Mouse (Mus musculus): ENCODE results near the gene Lrp11.
"Not testable (repeated sequence)": the region's sequence is repeated elsewhere in the genome, so short reads cannot be mapped to it uniquely, and the experiment has no call there.

- not testable (repeated sequence) for TF ChIP-seq TAL1, GATA1 (IDR thresholded peaks at IDR 0.05; ENCODE audit: low read length)
Observed at GRCm38 (mm10) chr10:7612210-7612609, 22.6 kb downstream of the Lrp11 start.
